Mouse (Mus musculus): ENCODE measurements around the gene Rhot1.

GRCm38 (mm10) chr11:80311271-80311670 lies 102.5 kb downstream of the Rhot1 start:
- no peak for TF ChIP-seq CTCF (IDR thresholded peaks at IDR 0.05; ENCODE audit: control insufficient read depth, insufficient read depth, insufficient read length)
- TF ChIP-seq CEBPB (IDR thresholded peaks at IDR 0.05; ENCODE audit: low read depth): no peak
- TF ChIP-seq MAX (IDR thresholded peaks at IDR 0.05): no peak
- TF ChIP-seq USF1 (IDR thresholded peaks at IDR 0.05; ENCODE audit: low read depth): no peak
- TF ChIP-seq FOSL1 (IDR thresholded peaks at IDR 0.05; ENCODE audit: insufficient read depth, low read length, poor library complexity, severe bottlenecking): no peak
- no peak for TF ChIP-seq MYOG (IDR thresholded peaks at IDR 0.05; ENCODE audit: control insufficient read depth, extremely low read depth, insufficient read length)
